Mouse (Mus musculus) right cerebral cortex, postnatal 10 days (tissue): Measurements from ENCODE around the gene Msn.
"Not testable (repeated sequence)": the region's sequence is repeated elsewhere in the genome, so short reads cannot be mapped to it uniquely, and the experiment has no call there.

ENCODE experiments used
- DNase-seq, 2 experiments: peaks; one replicate each; pipeline ENCODE4 v3.0.0; 2021; ENCODE audit warnings: low spot score in 2 of 2

Msn gene

DNA sequence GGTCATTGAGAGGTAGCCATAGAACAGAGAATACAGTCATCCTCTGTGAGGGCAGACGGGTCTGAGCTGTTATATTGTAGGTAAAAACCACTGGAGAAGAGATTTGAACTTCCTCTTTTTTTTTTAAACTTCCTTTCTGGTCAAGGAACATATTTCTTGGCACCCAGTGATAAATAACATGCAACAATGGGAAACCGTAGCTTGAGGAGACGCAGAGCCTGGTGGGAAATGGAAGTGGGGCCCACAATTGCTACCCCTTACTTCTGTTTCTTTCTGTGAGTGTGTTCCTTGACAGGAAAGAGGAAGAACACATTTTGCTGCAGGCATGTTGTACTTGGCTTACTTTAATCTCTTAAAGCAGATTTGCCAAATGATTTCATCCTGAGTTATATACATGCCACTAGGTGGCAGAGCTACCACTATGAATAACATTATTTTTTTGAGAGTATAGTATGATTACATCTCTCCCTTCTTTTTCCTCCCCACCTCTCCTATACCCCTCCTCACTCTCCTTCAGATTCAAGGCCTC, 49.2 kb downstream of the Msn start:
- no peak for DNase-seq

DNA sequence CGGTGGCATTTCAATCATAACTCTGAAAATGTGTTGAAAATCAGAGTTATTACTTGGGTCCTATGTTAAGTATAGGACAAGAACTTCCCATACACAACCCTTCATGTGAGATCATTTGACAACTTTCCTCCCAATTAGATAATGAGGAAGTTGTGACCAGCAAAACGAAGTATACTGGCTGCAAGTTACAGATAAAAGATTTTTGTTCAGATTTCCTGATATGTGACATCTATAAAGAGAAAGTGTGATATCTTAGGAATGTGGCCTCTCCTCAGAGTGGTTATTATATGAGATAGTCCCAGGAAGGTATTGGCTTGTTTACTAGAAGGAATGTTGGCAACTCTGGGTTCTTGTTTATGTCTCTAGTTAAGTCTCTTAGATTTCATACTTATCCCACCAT, 52.4 kb downstream of the Msn start:
- DNase-seq, result no peak

GRCm38 (mm10) chrX:96153362-96153761, 57.5 kb downstream of the Msn start:
- DNase-seq, result no peak

DNA sequence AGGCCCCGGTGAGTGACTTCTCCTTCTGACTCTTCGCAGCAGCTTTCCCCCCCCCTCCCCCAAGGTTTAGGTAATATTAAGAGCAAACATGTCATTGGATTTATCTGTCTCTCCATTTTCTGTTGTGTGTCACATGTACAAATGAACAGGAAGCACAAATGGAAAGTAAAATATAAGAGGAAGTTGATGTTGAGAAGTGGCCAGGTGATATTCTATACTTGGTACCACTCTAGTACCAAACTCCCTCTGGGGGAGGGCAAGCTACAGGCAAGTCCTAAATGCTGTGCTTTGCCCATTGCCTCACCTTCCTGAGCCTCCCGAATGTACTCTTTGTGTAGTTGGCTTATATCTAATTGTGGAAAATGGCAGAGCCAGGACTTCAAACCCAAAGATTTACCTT, 62.1 kb downstream of the Msn start:
- no peak for DNase-seq

- peak in 1 of 2 experiments; percentile 21 for DNase-seq
Observed at GRCm38 (mm10) chrX:96162571-96162970, 66.7 kb downstream of the Msn start.

DNA sequence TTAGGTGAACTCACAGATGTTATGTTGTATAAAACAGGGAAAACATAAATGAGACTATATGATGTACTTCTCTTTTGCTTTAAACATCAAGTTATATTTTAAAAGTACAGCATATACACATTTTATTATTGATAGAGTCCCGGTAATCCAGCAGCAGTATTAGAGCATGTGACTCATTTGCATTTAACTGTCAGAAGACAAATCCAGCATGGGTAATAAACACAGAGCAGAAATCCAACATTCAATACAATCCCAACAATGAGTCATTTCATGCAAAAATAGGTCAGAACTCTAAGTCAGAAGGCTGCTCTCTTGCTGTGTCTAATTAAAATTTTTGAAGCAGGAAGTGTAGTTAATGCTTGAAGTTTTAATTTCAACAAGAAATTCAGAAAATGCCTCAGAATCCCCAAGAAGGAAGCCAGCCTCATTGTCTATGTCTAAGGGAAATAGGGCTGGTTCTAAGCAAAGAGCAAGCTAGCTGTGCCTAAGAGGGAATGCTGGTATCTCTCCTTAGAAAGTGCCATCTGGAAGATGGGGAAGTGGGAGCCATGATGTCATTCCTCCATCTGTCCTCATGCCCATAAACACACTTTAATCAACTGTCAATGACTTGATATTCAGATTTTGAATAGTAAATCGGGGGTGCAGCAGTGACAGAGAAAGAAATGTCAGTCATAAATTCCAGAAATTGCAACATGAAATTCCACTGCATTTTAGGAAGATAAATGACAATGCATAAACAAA, 76.0 kb downstream of the Msn start:
- no peak for DNase-seq

DNA sequence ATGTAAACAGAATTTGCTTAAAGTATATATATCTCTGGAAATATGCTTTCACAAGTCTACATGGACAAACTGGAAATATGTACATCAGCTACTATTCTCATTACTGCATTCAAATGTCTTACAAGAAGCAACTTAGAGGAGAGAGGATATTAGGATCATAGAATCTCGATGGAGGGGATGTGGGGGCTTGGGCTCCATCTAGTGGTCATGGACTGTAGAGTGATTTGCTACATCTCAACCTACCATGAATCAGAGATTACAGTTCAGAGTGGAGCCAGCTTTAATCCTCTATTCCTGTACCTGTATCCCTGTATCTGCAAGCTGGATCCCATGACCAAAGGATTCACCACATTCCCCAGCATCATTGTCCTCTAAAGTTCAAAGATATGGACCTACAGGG, 82.6 kb downstream of the Msn start:
- DNase-seq, result peak in 1 of 2 experiments; percentile 29

DNA sequence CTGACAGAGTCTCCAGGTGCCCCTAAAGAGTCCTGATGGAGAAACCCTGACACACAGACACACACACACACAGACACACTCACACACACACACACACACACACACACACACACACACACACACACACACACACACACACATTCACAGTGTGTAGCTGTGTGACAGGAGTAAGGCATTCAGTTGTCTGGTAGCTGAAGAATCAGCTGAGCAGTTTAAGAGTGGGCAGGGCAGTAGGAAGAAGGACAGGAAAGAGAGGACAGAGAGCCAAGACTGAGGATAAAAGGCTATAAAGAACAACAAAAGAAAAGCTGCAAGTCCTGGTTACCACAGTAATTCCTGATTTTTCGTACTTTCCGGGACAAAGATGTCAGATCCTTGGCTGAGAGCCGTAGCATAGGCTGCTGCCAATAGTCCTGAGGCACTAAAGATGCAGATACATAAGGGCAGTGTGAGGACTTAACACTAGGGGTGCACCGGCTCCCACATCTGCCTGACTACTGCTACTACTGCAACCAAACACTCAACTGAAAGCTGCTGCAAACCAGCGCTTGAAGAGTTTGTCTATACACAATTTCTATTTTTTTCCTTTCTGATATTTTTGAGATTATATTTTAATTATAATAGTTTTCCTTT, 88.4 kb downstream of the Msn start:
- DNase-seq, result no peak

GRCm38 (mm10) chrX:96205143-96205542, 109.3 kb downstream of the Msn start:
- not testable (repeated sequence) for DNase-seq

- DNase-seq, result no peak
Observed at GRCm38 (mm10) chrX:96206872-96207271, 111.0 kb downstream of the Msn start.

- DNase-seq, result no peak
Observed at GRCm38 (mm10) chrX:96218088-96218487, 122.2 kb downstream of the Msn start.
